Mouse (Mus musculus): ENCODE data around the gene Cyp4a10. TPM values are rescaled to one million over a fixed set of nuclear protein-coding genes. Genes with fewer than 3 reads are reported as not detected.
"Not testable (repeated sequence)": the region's sequence is repeated elsewhere in the genome, so short reads cannot be mapped to it uniquely, and the experiment has no call there.

The Cyp4a10 gene
- polyA plus RNA-seq, 1 experiment from 2014 or later = not detected

DNA sequence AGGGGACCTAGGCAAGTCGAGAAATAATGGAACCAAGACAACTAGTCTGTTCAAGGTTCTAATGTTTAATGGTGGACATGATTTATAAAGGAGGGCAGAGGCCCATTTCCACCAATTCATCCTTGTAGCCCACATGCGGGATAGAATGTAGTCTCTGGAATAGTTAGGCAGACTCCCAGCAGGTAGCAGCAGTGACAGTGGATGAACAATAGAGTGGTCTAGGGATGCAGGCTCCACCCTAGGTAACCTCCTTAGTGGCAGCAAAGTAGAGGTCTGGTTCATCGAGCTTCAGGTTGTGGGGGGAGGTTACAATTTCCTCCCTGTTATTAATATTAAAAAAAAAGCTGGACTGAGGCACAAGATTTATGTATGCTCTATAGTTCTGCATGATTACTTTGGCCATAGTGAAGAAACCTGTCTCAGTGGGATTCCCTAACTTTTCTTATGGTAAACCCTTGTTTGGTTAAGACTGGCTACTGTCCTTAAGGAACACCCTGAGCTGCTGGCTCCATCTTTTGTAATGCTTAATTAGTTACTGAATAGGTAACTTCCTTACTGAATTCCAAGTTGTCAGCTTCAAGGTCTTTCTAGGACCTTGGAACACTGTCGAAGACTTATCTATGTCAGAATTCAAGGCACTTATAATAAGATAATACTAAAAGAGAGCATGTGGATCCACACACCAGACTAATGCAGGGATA is 39.9 kb downstream of the Cyp4a10 start:
- Histone ChIP-seq H3K4me3 (no peak overlapping the region), H3K4me1 (no peaks in the 10 kb centered on the region), H3K4me2 (replicated peaks) (no peak overlapping the region), H3K9me3 (no peaks in the 10 kb centered on the region), H3K9ac (no peak overlapping the region), H3K36me3 (no peaks in the 10 kb centered on the region), H3K27me3 (no peaks in the 10 kb centered on the region), H3K27ac (no peak overlapping the region)
- no peak for ATAC-seq (ENCODE audit: low FRiP score, low read depth)
- 67% methylated on average over 4 of the region's 4 CpGs for WGBS

DNA sequence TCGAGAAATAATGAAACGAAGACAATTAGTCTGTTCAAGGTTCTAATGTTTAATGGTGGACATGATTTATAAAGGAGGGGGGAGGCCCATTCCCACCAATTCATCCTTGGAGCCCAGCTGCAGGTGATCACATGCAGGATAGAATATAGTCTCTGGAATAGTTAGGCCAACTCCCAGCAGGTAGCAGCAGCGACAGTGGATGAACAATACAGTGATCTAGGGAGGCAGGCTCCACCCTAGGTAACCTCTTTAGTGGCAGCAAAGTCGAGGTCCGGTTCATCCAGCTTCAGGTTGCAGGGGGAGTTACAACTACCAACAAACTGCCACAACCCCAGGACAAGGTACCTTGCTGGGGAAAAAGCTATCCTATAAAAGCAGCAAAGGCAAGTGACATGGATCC is 43.2 kb downstream of the Cyp4a10 start:
- ATAC-seq (ENCODE audit: low FRiP score, low read depth) = not testable (repeated sequence)
- 57% methylated on average over 5 of the region's 5 CpGs for WGBS

DNA sequence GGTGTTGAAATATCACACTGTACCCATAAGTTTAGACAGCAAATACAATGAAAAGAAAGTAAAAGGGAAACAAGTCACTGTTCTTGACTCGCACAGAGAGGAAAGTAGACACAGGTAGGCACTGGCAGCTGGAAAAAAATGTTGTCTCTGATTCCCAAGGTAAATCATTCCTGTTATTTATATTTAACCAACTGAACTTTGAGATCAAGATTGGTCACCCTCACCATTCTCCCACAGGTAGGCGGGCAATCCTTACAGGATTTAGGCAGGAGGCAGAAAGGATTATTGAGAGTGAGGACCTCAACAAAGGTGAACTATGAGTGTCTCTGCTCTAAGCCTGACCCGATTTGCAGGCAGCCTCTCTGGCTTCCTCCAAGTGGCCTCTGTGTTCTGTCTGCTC is 45.3 kb downstream of the Cyp4a10 start, which contains the start of gene Cyp4a31:
Gene Cyp4a31, plus strand, starts transcription at position 249 of the 400 bp plus-strand sequence.
- H3K27ac ChIP-seq = no peak within 1 kb of the TSS
- H3K4me1 ChIP-seq = no peaks in the 10 kb centered on the region
- ATAC-seq (ENCODE audit: low FRiP score, low read depth) = no peak
- no peak within 1 kb of the TSS for H3K4me3 ChIP-seq
- H3K4me2 ChIP-seq (replicated peaks) = no peak within 1 kb of the TSS
- 81% methylated on average over 3 of the region's 3 CpGs for WGBS
- no peaks in the 10 kb centered on the region for H3K9me3 ChIP-seq
- H3K36me3 ChIP-seq = no peaks in the 10 kb centered on the region
- no peak within 1 kb of the TSS for H3K9ac ChIP-seq
- H3K27me3 ChIP-seq = no peaks in the 10 kb centered on the region

More for the DNA sequence above, 43.2 kb downstream of the Cyp4a10 start:
- H3K9me3 ChIP-seq; H3K4me3 ChIP-seq; H3K9ac ChIP-seq; H3K36me3 ChIP-seq; H3K27ac ChIP-seq; H3K27me3 ChIP-seq; H3K4me1 ChIP-seq; H3K4me2 ChIP-seq (replicated peaks): not testable (repeated sequence)

DNA sequence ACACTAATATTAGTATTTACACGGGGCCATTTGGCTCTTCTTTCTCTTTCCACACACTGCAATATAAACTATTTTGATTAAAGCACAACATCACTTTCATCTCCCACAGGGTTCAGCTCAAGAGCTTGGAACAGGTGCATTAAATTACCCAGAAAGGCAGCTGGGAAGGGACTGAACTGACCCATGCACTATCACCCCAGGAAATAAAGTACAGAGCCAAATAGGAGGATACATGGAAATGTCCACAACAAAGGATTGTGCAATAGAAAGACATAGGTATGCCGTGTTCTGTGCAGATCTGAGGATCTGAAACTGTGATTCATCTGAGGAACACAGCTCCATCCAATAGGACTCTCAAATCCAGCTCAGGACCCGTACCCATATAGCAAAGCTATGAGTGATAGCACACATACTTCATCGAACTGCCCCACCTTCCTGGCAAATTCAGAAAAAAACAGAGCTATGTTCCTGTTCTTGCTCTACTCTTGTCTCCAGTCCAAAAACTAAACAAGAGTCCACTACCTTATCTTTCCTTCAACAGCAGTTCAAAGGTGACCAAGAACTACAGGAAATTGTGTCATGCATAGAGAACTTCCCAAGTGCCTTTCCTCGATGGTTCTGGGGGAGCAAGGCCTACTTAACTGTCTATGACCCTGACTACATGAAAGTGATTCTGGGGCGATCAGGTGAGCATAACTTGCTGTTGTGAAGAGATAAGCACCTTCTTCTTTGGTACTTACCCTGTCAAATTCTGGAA is 46.6 kb downstream of the Cyp4a10 start:
- not testable (repeated sequence) for H3K4me2 ChIP-seq (replicated peaks); H3K9ac ChIP-seq; H3K27me3 ChIP-seq; H3K36me3 ChIP-seq; H3K4me3 ChIP-seq; H3K9me3 ChIP-seq; H3K4me1 ChIP-seq; ATAC-seq (ENCODE audit: low FRiP score, low read depth); H3K27ac ChIP-seq
- 83% methylated on average over 6 of the region's 6 CpGs for WGBS

GRCm38 (mm10) chr4:115575255-115575654 is 57.2 kb downstream of the Cyp4a10 start:
- WGBS = 79% methylated on average over 3 of the region's 3 CpGs

GRCm38 (mm10) chr4:115575776-115576175 is 57.7 kb downstream of the Cyp4a10 start:
- H3K36me3 ChIP-seq = no peaks in the 10 kb centered on the region
- no peak overlapping the region for H3K9ac ChIP-seq
- H3K27ac ChIP-seq = no peak overlapping the region
- no peak for ATAC-seq (ENCODE audit: low FRiP score, low read depth)
- H3K4me3 ChIP-seq = no peak overlapping the region
- 74% methylated on average over 2 of the region's 2 CpGs for WGBS
- no peak overlapping the region for H3K4me2 ChIP-seq (replicated peaks)
- no peaks in the 10 kb centered on the region for H3K27me3 ChIP-seq
- no peaks in the 10 kb centered on the region for H3K4me1 ChIP-seq
- no peaks in the 10 kb centered on the region for H3K9me3 ChIP-seq

More at GRCm38 (mm10) chr4:115575255-115575654, 57.2 kb downstream of the Cyp4a10 start:
- Histone ChIP-seq H3K36me3 (no peaks in the 10 kb centered on the region), H3K4me3 (no peak overlapping the region), H3K4me2 (replicated peaks) (no peak overlapping the region), H3K27ac (no peak overlapping the region), H3K4me1 (no peaks in the 10 kb centered on the region), H3K9me3 (no peaks in the 10 kb centered on the region), H3K27me3 (no peaks in the 10 kb centered on the region), H3K9ac (no peak overlapping the region)
- ATAC-seq (ENCODE audit: low FRiP score, low read depth) = no peak

- no peak for ATAC-seq (ENCODE audit: low FRiP score, low read depth)
- Histone ChIP-seq H3K4me3 (no peak overlapping the region), H3K36me3 (no peaks in the 10 kb centered on the region), H3K27me3 (no peaks in the 10 kb centered on the region), H3K4me2 (replicated peaks) (no peak overlapping the region), H3K4me1 (no peaks in the 10 kb centered on the region), H3K9ac (no peak overlapping the region), H3K9me3 (no peaks in the 10 kb centered on the region), H3K27ac (no peak overlapping the region)
Observed at GRCm38 (mm10) chr4:115583036-115583435, 65.0 kb downstream of the Cyp4a10 start.

Other genes starting within 250 kb of the Cyp4a10 start
- not detected in 2 replicates for gene Cyp4a12a, start 219.2 kb upstream of the Cyp4a10 start, polyA plus RNA-seq (2015; fragmentation: Nextera tagmentation; extraction: Ambion mirVana)
- not detected in 2 replicates for gene Cyp4a12b, start 106.6 kb upstream of the Cyp4a10 start, polyA plus RNA-seq (2015; fragmentation: Nextera tagmentation; extraction: Ambion mirVana)
- gene Cyp4a30b, start 65.7 kb upstream of the Cyp4a10 start, polyA plus RNA-seq (2015; fragmentation: Nextera tagmentation; extraction: Ambion mirVana) = not detected in 2 replicates
- not detected in 2 replicates for gene Cyp4a14, start 22.1 kb upstream of the Cyp4a10 start, polyA plus RNA-seq (2015; fragmentation: Nextera tagmentation; extraction: Ambion mirVana)
- gene Cyp4a31, start 45.4 kb downstream of the Cyp4a10 start, polyA plus RNA-seq (2015; fragmentation: Nextera tagmentation; extraction: Ambion mirVana) = not detected in 2 replicates
- gene Cyp4a32, start 82.7 kb downstream of the Cyp4a10 start, polyA plus RNA-seq (2015; fragmentation: Nextera tagmentation; extraction: Ambion mirVana) = not detected in 2 replicates
- 0.08 and 0.36 TPM in 2 replicates for gene Cyp4b1, start 129.5 kb downstream of the Cyp4a10 start, polyA plus RNA-seq (2015; fragmentation: Nextera tagmentation; extraction: Ambion mirVana)
- 31.6 and 32.1 TPM in 2 replicates for gene Efcab14, start 219.5 kb downstream of the Cyp4a10 start, polyA plus RNA-seq (2015; fragmentation: Nextera tagmentation; extraction: Ambion mirVana)

All from limb, embryonic 13.5 days (tissue).